Mouse (Mus musculus): ENCODE results near the gene Tbc1d9. TPM values are rescaled to one million over a fixed set of nuclear protein-coding genes. Genes with fewer than 3 reads are reported as not detected.

Tbc1d9 gene
- polyA plus RNA-seq, 2 experiments: 1.3 to 5.2 TPM

DNA sequence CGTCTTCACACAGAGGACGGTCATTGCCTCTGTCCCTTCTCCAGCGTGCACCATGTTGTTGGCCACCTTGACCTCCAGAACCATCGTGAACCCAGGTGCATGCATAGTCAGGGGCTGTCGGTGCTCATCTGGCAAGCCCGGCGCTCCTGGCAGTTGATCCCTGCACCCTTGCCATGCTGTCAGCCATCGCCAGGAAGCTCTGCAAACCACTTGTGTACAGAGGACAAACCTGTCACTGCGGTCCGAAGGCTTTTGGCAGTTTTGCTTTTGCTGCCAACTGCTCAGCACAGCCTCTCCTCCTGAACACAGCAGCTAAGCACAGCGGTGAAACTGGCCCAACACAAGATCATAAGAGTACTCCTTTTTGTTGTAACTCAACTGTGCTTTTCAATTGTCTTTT, 37.8 kb downstream of the Tbc1d9 start:
- no peak for DNase-seq (ENCODE audit: low spot score)
- H3K4me2 ChIP-seq (replicated peaks; ENCODE audit: low read depth, low read length, severe bottlenecking): no peak overlapping the region
- WGBS: 91% methylated on average over 11 of the region's 11 CpGs
- no peaks in the 10 kb centered on the region for H3K36me3 ChIP-seq (ENCODE audit: control insufficient read depth, insufficient read depth, low read length)
- H3K27ac ChIP-seq (replicated peaks; ENCODE audit: low read depth, low read length): no peak overlapping the region
- no peaks in the 10 kb centered on the region for H3K27me3 ChIP-seq (ENCODE audit: control insufficient read depth, insufficient read depth, low read length)
- H3K4me1 ChIP-seq (ENCODE audit: control insufficient read depth, insufficient read depth, low read length): peaks cover 10% of the 10 kb centered on the region
- no peak for ATAC-seq (ENCODE audit: low FRiP score, low read depth)
- no peaks in the 10 kb centered on the region for H3K9me3 ChIP-seq (ENCODE audit: control insufficient read depth, low read length)
- H3K4me3 ChIP-seq (replicated peaks; ENCODE audit: low read length): no peak overlapping the region
- TF ChIP-seq POLR2A (IDR thresholded peaks at IDR 0.05; ENCODE audit: borderline replicate concordance, extremely low read depth, insufficient read depth, insufficient read length): no peak
- no peak overlapping the region for H3K9ac ChIP-seq (ENCODE audit: low read depth, low read length, severe bottlenecking)

DNA sequence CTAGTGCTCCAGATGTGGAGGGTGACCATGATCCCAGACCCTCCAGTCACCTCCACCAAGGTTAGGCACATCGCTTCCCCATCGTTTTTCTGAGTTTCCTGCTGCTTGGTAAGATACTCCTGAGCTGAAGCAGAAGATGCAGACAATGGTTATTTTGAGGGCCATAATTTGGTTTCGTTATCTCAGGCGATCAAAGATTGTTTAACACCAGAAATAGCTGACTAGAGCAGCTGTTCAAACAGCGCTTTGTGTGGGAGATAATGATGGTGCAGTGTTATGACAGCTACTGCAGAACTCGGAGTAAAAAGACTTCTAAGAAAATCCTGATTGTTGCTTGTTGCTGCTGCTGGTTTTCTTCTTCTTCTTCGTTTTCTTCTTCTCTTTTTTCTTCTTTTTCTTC, 40.8 kb downstream of the Tbc1d9 start:
- H3K4me1 ChIP-seq (ENCODE audit: control insufficient read depth, insufficient read depth, low read length): no peaks in the 10 kb centered on the region
- no peak overlapping the region for H3K4me3 ChIP-seq (replicated peaks; ENCODE audit: low read length)
- no peak for TF ChIP-seq POLR2A (IDR thresholded peaks at IDR 0.05; ENCODE audit: borderline replicate concordance, extremely low read depth, insufficient read depth, insufficient read length)
- H3K9me3 ChIP-seq (ENCODE audit: control insufficient read depth, low read length): no peaks in the 10 kb centered on the region
- ATAC-seq (ENCODE audit: low FRiP score, low read depth) (no peak), DNase-seq (ENCODE audit: low spot score) (no peak)
- H3K27ac ChIP-seq (replicated peaks; ENCODE audit: low read depth, low read length): no peak overlapping the region
- WGBS: 84% methylated on average over 7 of the region's 7 CpGs
- no peaks in the 10 kb centered on the region for H3K36me3 ChIP-seq (ENCODE audit: control insufficient read depth, insufficient read depth, low read length)
- no peak overlapping the region for H3K4me2 ChIP-seq (replicated peaks; ENCODE audit: low read depth, low read length, severe bottlenecking)
- H3K9ac ChIP-seq (ENCODE audit: low read depth, low read length, severe bottlenecking): no peak overlapping the region
- H3K27me3 ChIP-seq (ENCODE audit: control insufficient read depth, insufficient read depth, low read length): no peaks in the 10 kb centered on the region

DNA sequence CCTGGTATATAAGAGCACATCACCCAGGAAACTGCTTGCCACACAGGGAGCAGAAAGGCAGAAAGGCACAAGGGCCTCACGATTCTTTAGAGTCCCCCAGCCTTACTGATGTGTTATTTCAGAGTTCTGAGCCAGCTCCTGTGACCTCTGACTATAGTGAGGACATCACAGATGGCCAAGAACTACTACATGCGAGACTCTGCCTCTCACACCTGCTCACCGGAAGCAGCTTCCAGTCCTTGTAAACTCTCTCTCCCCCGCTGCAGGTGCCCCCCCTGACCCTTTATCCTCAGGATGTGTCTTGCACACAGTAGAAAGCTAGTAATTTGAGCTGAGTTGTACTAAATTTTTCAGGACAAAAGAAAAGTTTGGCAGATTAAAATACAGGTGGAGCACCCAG, 44.4 kb downstream of the Tbc1d9 start:
- no peaks in the 10 kb centered on the region for H3K27me3 ChIP-seq (ENCODE audit: control insufficient read depth, insufficient read depth, low read length)
- no peaks in the 10 kb centered on the region for H3K9me3 ChIP-seq (ENCODE audit: control insufficient read depth, low read length)
- H3K27ac ChIP-seq (replicated peaks; ENCODE audit: low read depth, low read length): no peak overlapping the region
- ATAC-seq (ENCODE audit: low FRiP score, low read depth) (no peak), DNase-seq (ENCODE audit: low spot score) (no peak)
- H3K4me2 ChIP-seq (replicated peaks; ENCODE audit: low read depth, low read length, severe bottlenecking): no peak overlapping the region
- no peak for TF ChIP-seq POLR2A (IDR thresholded peaks at IDR 0.05; ENCODE audit: borderline replicate concordance, extremely low read depth, insufficient read depth, insufficient read length)
- no peaks in the 10 kb centered on the region for H3K36me3 ChIP-seq (ENCODE audit: control insufficient read depth, insufficient read depth, low read length)
- whole genome bisulfite sequencing: 62% methylated on average over 4 of the region's 4 CpGs
- H3K4me3 ChIP-seq (replicated peaks; ENCODE audit: low read length): no peak overlapping the region
- no peak overlapping the region for H3K9ac ChIP-seq (ENCODE audit: low read depth, low read length, severe bottlenecking)
- H3K4me1 ChIP-seq (ENCODE audit: control insufficient read depth, insufficient read depth, low read length): no peaks in the 10 kb centered on the region

DNA sequence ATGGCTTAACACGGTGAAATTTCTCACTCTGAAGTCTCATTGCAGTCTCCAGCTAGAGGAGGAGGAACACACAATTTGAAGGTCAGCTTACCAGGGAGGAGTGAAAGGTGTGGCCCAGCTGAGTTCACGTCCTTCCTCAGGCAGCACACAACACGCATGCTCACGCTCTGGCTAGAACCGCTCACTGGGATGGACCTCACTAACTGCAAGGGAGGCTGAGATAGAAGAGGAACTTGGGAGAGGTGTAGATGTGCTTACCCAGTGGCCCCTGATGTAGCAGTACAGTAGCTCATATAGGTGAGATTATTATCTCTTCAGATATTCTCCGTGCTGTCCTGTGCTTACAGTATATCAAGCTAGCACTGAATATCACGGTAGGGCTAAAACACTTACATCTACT, 45.5 kb downstream of the Tbc1d9 start:
- ATAC-seq (ENCODE audit: low FRiP score, low read depth) (no peak), DNase-seq (ENCODE audit: low spot score) (no peak)
- H3K27me3 ChIP-seq (ENCODE audit: control insufficient read depth, insufficient read depth, low read length): no peaks in the 10 kb centered on the region
- no peak overlapping the region for H3K9ac ChIP-seq (ENCODE audit: low read depth, low read length, severe bottlenecking)
- H3K4me3 ChIP-seq (replicated peaks; ENCODE audit: low read length): no peak overlapping the region
- no peaks in the 10 kb centered on the region for H3K36me3 ChIP-seq (ENCODE audit: control insufficient read depth, insufficient read depth, low read length)
- no peaks in the 10 kb centered on the region for H3K9me3 ChIP-seq (ENCODE audit: control insufficient read depth, low read length)
- no peak overlapping the region for H3K4me2 ChIP-seq (replicated peaks; ENCODE audit: low read depth, low read length, severe bottlenecking)
- H3K4me1 ChIP-seq (ENCODE audit: control insufficient read depth, insufficient read depth, low read length): no peaks in the 10 kb centered on the region
- H3K27ac ChIP-seq (replicated peaks; ENCODE audit: low read depth, low read length): no peak overlapping the region
- no peak for TF ChIP-seq POLR2A (IDR thresholded peaks at IDR 0.05; ENCODE audit: borderline replicate concordance, extremely low read depth, insufficient read depth, insufficient read length)
- WGBS: 85% methylated on average over 7 of the region's 7 CpGs

DNA sequence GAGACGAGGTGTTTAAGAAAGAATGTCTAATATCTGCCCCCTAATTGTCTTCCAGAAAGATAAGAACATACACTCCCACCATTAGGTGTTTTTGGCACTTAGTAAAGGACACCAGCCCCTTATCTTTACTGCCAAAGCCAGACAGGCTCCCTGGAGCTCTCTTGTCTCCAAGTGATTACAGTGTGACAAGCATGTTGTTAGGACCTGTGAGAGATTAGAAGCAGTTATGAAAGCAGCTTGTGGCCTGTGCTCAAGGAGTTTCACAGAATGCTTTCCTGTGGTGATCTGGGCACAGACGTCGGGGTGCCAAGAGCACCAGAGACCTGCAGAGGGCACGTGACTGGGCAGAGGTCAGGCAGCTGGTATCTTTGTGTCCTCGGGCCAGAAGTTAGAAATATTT, 49.9 kb downstream of the Tbc1d9 start:
- H3K27me3 ChIP-seq (ENCODE audit: control insufficient read depth, insufficient read depth, low read length): no peaks in the 10 kb centered on the region
- no peaks in the 10 kb centered on the region for H3K36me3 ChIP-seq (ENCODE audit: control insufficient read depth, insufficient read depth, low read length)
- no peak for DNase-seq (ENCODE audit: low spot score)
- H3K4me2 ChIP-seq (replicated peaks; ENCODE audit: low read depth, low read length, severe bottlenecking): no peak overlapping the region
- H3K9me3 ChIP-seq (ENCODE audit: control insufficient read depth, low read length): no peaks in the 10 kb centered on the region
- no peak overlapping the region for H3K4me3 ChIP-seq (replicated peaks; ENCODE audit: low read length)
- no peak for TF ChIP-seq POLR2A (IDR thresholded peaks at IDR 0.05; ENCODE audit: borderline replicate concordance, extremely low read depth, insufficient read depth, insufficient read length)
- no peak overlapping the region for H3K9ac ChIP-seq (ENCODE audit: low read depth, low read length, severe bottlenecking)
- no peak overlapping the region for H3K27ac ChIP-seq (replicated peaks; ENCODE audit: low read depth, low read length)
- WGBS: 64% methylated on average over 5 of the region's 5 CpGs
- no peaks in the 10 kb centered on the region for H3K4me1 ChIP-seq (ENCODE audit: control insufficient read depth, insufficient read depth, low read length)
- ATAC-seq (ENCODE audit: low FRiP score, low read depth): no peak

DNA sequence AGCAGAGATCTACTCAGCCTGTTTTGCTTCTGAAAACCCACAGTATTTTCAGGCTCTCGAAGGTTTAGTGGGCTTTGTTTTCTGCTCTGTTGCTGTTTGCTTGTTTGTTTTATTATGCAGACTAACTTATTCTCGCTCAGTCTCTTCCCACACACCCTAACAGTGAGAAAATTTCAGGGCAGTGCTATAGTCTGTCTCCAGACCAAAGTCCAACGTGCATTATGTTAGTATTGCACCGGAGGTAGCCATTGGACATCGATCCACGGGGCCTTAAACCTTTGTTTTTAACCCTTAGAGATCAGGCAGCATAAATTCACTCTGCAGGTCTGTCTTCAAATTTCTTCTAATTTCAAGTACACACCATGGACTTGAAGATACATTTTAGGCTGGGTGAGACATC, 51.4 kb downstream of the Tbc1d9 start:
- no peak for DNase-seq (ENCODE audit: low spot score)
- Histone ChIP-seq H3K36me3 (ENCODE audit: control insufficient read depth, insufficient read depth, low read length) (no peaks in the 10 kb centered on the region), H3K4me1 (ENCODE audit: control insufficient read depth, insufficient read depth, low read length) (no peaks in the 10 kb centered on the region), H3K4me3 (replicated peaks; ENCODE audit: low read length) (no peak overlapping the region), H3K9ac (ENCODE audit: low read depth, low read length, severe bottlenecking) (no peak overlapping the region), H3K27me3 (ENCODE audit: control insufficient read depth, insufficient read depth, low read length) (no peaks in the 10 kb centered on the region), H3K27ac (replicated peaks; ENCODE audit: low read depth, low read length) (no peak overlapping the region), H3K9me3 (ENCODE audit: control insufficient read depth, low read length) (no peaks in the 10 kb centered on the region), H3K4me2 (replicated peaks; ENCODE audit: low read depth, low read length, severe bottlenecking) (no peak overlapping the region)
- ATAC-seq (ENCODE audit: low FRiP score, low read depth): no peak
- no peak for TF ChIP-seq POLR2A (IDR thresholded peaks at IDR 0.05; ENCODE audit: borderline replicate concordance, extremely low read depth, insufficient read depth, insufficient read length)
- 87% methylated on average over 6 of the region's 6 CpGs for WGBS
